Comparison of ENCODE assay signal across 10 mouse cellular contexts in the genomic region with DNA sequence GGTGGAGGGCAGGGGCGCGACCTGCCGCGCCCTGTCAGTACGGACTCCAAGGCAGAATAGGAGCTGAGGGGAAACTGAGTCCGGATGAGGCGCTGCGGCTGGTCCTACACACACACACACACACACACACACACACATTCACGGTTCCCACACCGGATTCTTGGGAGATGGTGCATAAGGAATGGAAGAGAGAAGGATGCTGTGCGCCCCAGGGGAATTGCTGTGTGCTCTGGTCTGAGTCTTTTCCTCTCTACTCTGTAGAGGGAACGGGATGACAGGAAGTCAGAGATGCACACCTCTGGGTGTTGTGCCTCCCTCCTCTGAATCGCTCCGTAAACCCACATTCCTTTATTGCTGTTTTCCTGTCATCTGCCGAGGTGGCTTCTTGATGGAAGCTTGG. TPM values are rescaled to one million over a fixed set of nuclear protein-coding genes. Genes with fewer than 3 reads are reported as not detected.
DNase-seq lines count a peak whose midpoint lies in the region; ATAC-seq and TF ChIP-seq lines count a peak whose summit lies in the region.
"Had no signal": no experiment of that assay in that cellular context is flagged by ENCODE, and none has a peak within 500 bp of the region (broad histone marks: within the 10 kb centered on the region; RNA-seq: fewer than 3 reads in every experiment).

No protein-coding gene starts in this region.

- ATAC-seq in heart, postnatal 0 days (ENCODE audit: insufficient read depth, low read depth): no peak
- ATAC-seq in embryonic facial prominence, embryonic 12.5 days (ENCODE audit: insufficient number of reproducible peaks, insufficient read depth, low FRiP score, low TSS enrichment): no peak
- no peak for ATAC-seq in hindbrain, embryonic 16.5 days
- peak; percentile 4; the same call in 1 of the 2 replicates for ATAC-seq in neural tube, embryonic 13.5 days (ENCODE audit: low read depth)

- 17% methylated on average over 15 of the region's 15 CpGs for whole genome bisulfite sequencing in heart, postnatal 0 days
- WGBS in embryonic facial prominence, embryonic 12.5 days: 10% methylated on average over 15 of the region's 15 CpGs
- 3% methylated on average over 15 of the region's 15 CpGs for WGBS in hindbrain, embryonic 16.5 days
- 6% methylated on average over 15 of the region's 15 CpGs for WGBS in neural tube, embryonic 13.5 days

- H3K36me3 ChIP-seq in heart, postnatal 0 days (replicated peaks; ENCODE audit: control insufficient read depth, insufficient read depth, low read length): peaks cover 6% of the 10 kb centered on the region
- peaks cover 9% of the 10 kb centered on the region for H3K36me3 ChIP-seq in embryonic facial prominence, embryonic 12.5 days
- H3K36me3 ChIP-seq in hindbrain, embryonic 16.5 days (ENCODE audit: control insufficient read depth, insufficient read depth, low read length): peaks cover 6% of the 10 kb centered on the region
- peaks cover 35% of the 10 kb centered on the region for H3K36me3 ChIP-seq in neural tube, embryonic 13.5 days

- no peak for TF ChIP-seq EP300 in heart, postnatal 0 days (IDR thresholded peaks at IDR 0.05; ENCODE audit: low read depth)

- H3K4me1 ChIP-seq in heart, postnatal 0 days (ENCODE audit: control insufficient read depth, insufficient read depth): peaks cover 14% of the 10 kb centered on the region; the same call in 1 of the 2 replicates
- H3K4me1 ChIP-seq in embryonic facial prominence, embryonic 12.5 days: peaks cover 33% of the 10 kb centered on the region
- H3K4me1 ChIP-seq in hindbrain, embryonic 16.5 days (ENCODE audit: control insufficient read depth, insufficient read depth, low read depth, low read length): peaks cover 62% of the 10 kb centered on the region
- H3K4me1 ChIP-seq in neural tube, embryonic 13.5 days (replicated peaks): peaks cover 90% of the 10 kb centered on the region

- no peak for TF ChIP-seq CTCF in heart, postnatal 0 days (IDR thresholded peaks at IDR 0.05; ENCODE audit: low read depth)

- DNase-seq in heart, postnatal 0 days (ENCODE audit: low spot score): no peak
- DNase-seq in heart, adult 9 months (ENCODE audit: low spot score in 2 of 2): no peak
- no peak for DNase-seq in natural killer cell, adult 2 months (ENCODE audit: low spot score in 2 of 2)
- no peak for DNase-seq in lung, adult 18-20 months
- no peak for DNase-seq in spleen, adult 18-20 months
- DNase-seq: adrenal gland, adult 8-10 months had no signal

- peaks cover 58% of the 10 kb centered on the region for H3K27me3 ChIP-seq in heart, postnatal 0 days (ENCODE audit: control insufficient read depth, insufficient read depth, low read length)
- peaks cover 73% of the 10 kb centered on the region for H3K27me3 ChIP-seq in embryonic facial prominence, embryonic 12.5 days
- no peaks in the 10 kb centered on the region for H3K27me3 ChIP-seq in hindbrain, embryonic 16.5 days (replicated peaks; ENCODE audit: control insufficient read depth, insufficient read depth, low read length)
- H3K27me3 ChIP-seq in neural tube, embryonic 13.5 days: no peaks in the 10 kb centered on the region

- H3K4me2 ChIP-seq in heart, postnatal 0 days (ENCODE audit: low read depth, low read length): no peak overlapping the region
- peak overlapping the region; percentile 51 for H3K4me2 ChIP-seq in embryonic facial prominence, embryonic 12.5 days (replicated peaks)
- H3K4me2 ChIP-seq in hindbrain, embryonic 16.5 days (ENCODE audit: low read length): peak overlapping the region; percentile 81
- peak overlapping the region; percentile 99 for H3K4me2 ChIP-seq in neural tube, embryonic 13.5 days

- H3K27ac ChIP-seq in heart, postnatal 0 days (ENCODE audit: low read depth): no peak overlapping the region
- H3K27ac ChIP-seq in embryonic facial prominence, embryonic 12.5 days: 0 out of 2 replicates have a peak overlapping the region, but pooled peaks have one; percentile 2
- peak overlapping the region; percentile 98 for H3K27ac ChIP-seq in hindbrain, embryonic 16.5 days (ENCODE audit: low read depth, low read length)
- peak overlapping the region; percentile 97 for H3K27ac ChIP-seq in neural tube, embryonic 13.5 days (replicated peaks)

- H3K9ac ChIP-seq in heart, postnatal 0 days (replicated peaks; ENCODE audit: low read depth, low read length): no peak overlapping the region
- peak overlapping the region; percentile 35 for H3K9ac ChIP-seq in embryonic facial prominence, embryonic 12.5 days
- H3K9ac ChIP-seq in hindbrain, embryonic 16.5 days (ENCODE audit: low read depth, low read length): peak overlapping the region; percentile 94
- peak overlapping the region; percentile 100 for H3K9ac ChIP-seq in neural tube, embryonic 13.5 days

- H3K4me3 ChIP-seq in heart, postnatal 0 days (ENCODE audit: low read depth, low read length): peak overlapping the region; percentile 12
- H3K4me3 ChIP-seq in embryonic facial prominence, embryonic 12.5 days: peak overlapping the region; percentile 37
- H3K4me3 ChIP-seq in hindbrain, embryonic 16.5 days (ENCODE audit: low read length): peak overlapping the region; percentile 63
- peak overlapping the region; percentile 59 for H3K4me3 ChIP-seq in neural tube, embryonic 13.5 days

- no peaks in the 10 kb centered on the region for H3K9me3 ChIP-seq in heart, postnatal 0 days (replicated peaks; ENCODE audit: control insufficient read depth, low read length)
- no peaks in the 10 kb centered on the region for H3K9me3 ChIP-seq in embryonic facial prominence, embryonic 12.5 days
- H3K9me3 ChIP-seq in hindbrain, embryonic 16.5 days (ENCODE audit: control insufficient read depth, low read length): no peaks in the 10 kb centered on the region
- no peaks in the 10 kb centered on the region for H3K9me3 ChIP-seq in neural tube, embryonic 13.5 days

RNA-seq across cellular contexts. Expression of a gene that starts 3.5 kb away (rescaled TPM):
- 1.4 and 3.4 TPM in 2 replicates for total RNA-seq in heart, postnatal 0 days (2014; rRNA removed; ENCODE audit: low replicate concordance)
- 0.77 and 0.83 TPM in 2 replicates for polyA plus RNA-seq in heart, postnatal 0 days (2015; fragmentation: Nextera tagmentation; extraction: Ambion mirVana)
- 18.3 and 21.7 TPM in 2 replicates for polyA plus RNA-seq in embryonic facial prominence, embryonic 12.5 days (2016; fragmentation: Nextera tagmentation; extraction: Ambion mirVana)
- 139 and 149 TPM in 2 replicates for polyA plus RNA-seq in hindbrain, embryonic 16.5 days (2015; fragmentation: Nextera tagmentation; extraction: Ambion mirVana)
- 153 and 156 TPM in 2 replicates for polyA plus RNA-seq in neural tube, embryonic 13.5 days (2015; fragmentation: Nextera tagmentation; extraction: Ambion mirVana)
- total RNA-seq: megakaryocyte, adult 5-6 weeks had no signal

RNA-seq across cellular contexts. Expression of a gene that starts 7.0 kb away (rescaled TPM):
- total RNA-seq in heart, postnatal 0 days (2014; rRNA removed; ENCODE audit: low replicate concordance): 1,030 and 1,317 TPM in 2 replicates
- polyA plus RNA-seq in heart, postnatal 0 days (2015; fragmentation: Nextera tagmentation; extraction: Ambion mirVana): 499 and 510 TPM in 2 replicates
- polyA plus RNA-seq in embryonic facial prominence, embryonic 12.5 days (2016; fragmentation: Nextera tagmentation; extraction: Ambion mirVana): 851 and 902 TPM in 2 replicates
- polyA plus RNA-seq in hindbrain, embryonic 16.5 days (2015; fragmentation: Nextera tagmentation; extraction: Ambion mirVana): 491 and 527 TPM in 2 replicates
- polyA plus RNA-seq in neural tube, embryonic 13.5 days (2015; fragmentation: Nextera tagmentation; extraction: Ambion mirVana): 573 and 601 TPM in 2 replicates

RNA-seq across cellular contexts. Expression of a gene that starts 21.0 kb away (rescaled TPM):
- total RNA-seq in heart, postnatal 0 days (2014; rRNA removed; ENCODE audit: low replicate concordance): 13.5 and 41.4 TPM in 2 replicates
- 35.2 and 37.4 TPM in 2 replicates for polyA plus RNA-seq in heart, postnatal 0 days (2015; fragmentation: Nextera tagmentation; extraction: Ambion mirVana)
- 50.0 and 50.3 TPM in 2 replicates for polyA plus RNA-seq in embryonic facial prominence, embryonic 12.5 days (2016; fragmentation: Nextera tagmentation; extraction: Ambion mirVana)
- polyA plus RNA-seq in hindbrain, embryonic 16.5 days (2015; fragmentation: Nextera tagmentation; extraction: Ambion mirVana): 31.7 and 32.8 TPM in 2 replicates
- polyA plus RNA-seq in neural tube, embryonic 13.5 days (2015; fragmentation: Nextera tagmentation; extraction: Ambion mirVana): 27.9 and 30.7 TPM in 2 replicates

RNA-seq across cellular contexts. Expression of a gene that starts 30.0 kb away (rescaled TPM):
- total RNA-seq in heart, postnatal 0 days (2014; rRNA removed; ENCODE audit: low replicate concordance): not detected in 2 replicates
- polyA plus RNA-seq in heart, postnatal 0 days (2015; fragmentation: Nextera tagmentation; extraction: Ambion mirVana): 2.0 and 2.1 TPM in 2 replicates
- polyA plus RNA-seq in embryonic facial prominence, embryonic 12.5 days (2016; fragmentation: Nextera tagmentation; extraction: Ambion mirVana): 4.5 and 5.1 TPM in 2 replicates
- 8.1 and 8.5 TPM in 2 replicates for polyA plus RNA-seq in hindbrain, embryonic 16.5 days (2015; fragmentation: Nextera tagmentation; extraction: Ambion mirVana)
- polyA plus RNA-seq in neural tube, embryonic 13.5 days (2015; fragmentation: Nextera tagmentation; extraction: Ambion mirVana): 2.9 and 3.6 TPM in 2 replicates

RNA-seq across cellular contexts. Expression of a gene that starts 30.5 kb away (rescaled TPM):
- total RNA-seq in heart, postnatal 0 days (2014; rRNA removed; ENCODE audit: low replicate concordance): not detected in 2 replicates
- polyA plus RNA-seq in heart, postnatal 0 days (2015; fragmentation: Nextera tagmentation; extraction: Ambion mirVana): 0.85 and 1.0 TPM in 2 replicates
- polyA plus RNA-seq in embryonic facial prominence, embryonic 12.5 days (2016; fragmentation: Nextera tagmentation; extraction: Ambion mirVana): 4.2 and 5.7 TPM in 2 replicates
- polyA plus RNA-seq in hindbrain, embryonic 16.5 days (2015; fragmentation: Nextera tagmentation; extraction: Ambion mirVana): 7.5 and 7.6 TPM in 2 replicates
- polyA plus RNA-seq in neural tube, embryonic 13.5 days (2015; fragmentation: Nextera tagmentation; extraction: Ambion mirVana): 3.3 and 4.5 TPM in 2 replicates

Comparison
In these comparisons a context has a peak if more than half of its experiments do, and no peak if none do; other contexts are left out.
1. H3K4me3 ChIP-seq: peak in every context shown above with its lines; median percentile 63 in hindbrain, embryonic 16.5 days; 59 in neural tube, embryonic 13.5 days; 37 in embryonic facial prominence, embryonic 12.5 days; 12 in heart, postnatal 0 days.
2. RNA of a gene that starts 3.5 kb away (polyA plus RNA-seq): 153 to 156 TPM in neural tube, embryonic 13.5 days, 139 to 149 TPM in hindbrain, embryonic 16.5 days and 18.3 to 21.7 TPM in embryonic facial prominence, embryonic 12.5 days; 0.77 to 0.83 TPM in heart, postnatal 0 days; every median in the first group is over 10 times any median in the second.